Mouse (Mus musculus) megakaryocyte, embryonic 14.5 days (primary cell): ENCODE measurements around the gene Fgfr2.

Source experiments
- FLI1 ChIP-seq: IDR thresholded peaks from 2 replicates; pipeline ENCODE4 v1.6.1; 2012; ENCODE audit warnings: low read length, inconsistent platforms, mixed read lengths
- GATA1 ChIP-seq: IDR thresholded peaks from 3 replicates; pipeline ENCODE4 v1.6.1; 2012; ENCODE audit warnings: mixed read lengths, low read length, inconsistent platforms, borderline replicate concordance

DNA sequence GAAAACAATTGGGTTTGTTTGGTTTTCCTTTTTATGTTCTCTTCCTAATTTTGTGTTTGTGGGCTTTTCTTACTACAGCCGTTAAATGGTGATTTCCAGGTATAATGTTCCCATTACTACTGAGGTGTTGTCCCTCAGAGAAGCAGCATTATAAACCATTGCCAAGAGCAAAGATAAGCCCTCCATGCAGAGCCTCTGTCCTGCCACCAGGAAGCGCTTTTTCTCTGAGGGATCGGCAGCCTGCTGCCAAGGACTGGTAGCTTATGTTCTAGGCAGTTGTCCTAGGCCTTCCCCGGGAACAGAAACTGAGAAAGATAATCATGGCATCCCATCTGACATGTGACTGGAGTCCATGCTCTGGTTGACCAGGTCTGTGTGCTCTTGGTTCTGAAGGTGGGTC, 2374.0 kb downstream of the Fgfr2 start:
- no peak for TF ChIP-seq FLI1
- no peak for TF ChIP-seq GATA1
